Mouse (Mus musculus) retina, postnatal 1 day (tissue): ENCODE measurements around the gene Tent5c.

Experiments
- DNase-seq: peaks from one replicate; pipeline ENCODE4 v3.0.0-alpha.2; 2012

Tent5c gene

DNA sequence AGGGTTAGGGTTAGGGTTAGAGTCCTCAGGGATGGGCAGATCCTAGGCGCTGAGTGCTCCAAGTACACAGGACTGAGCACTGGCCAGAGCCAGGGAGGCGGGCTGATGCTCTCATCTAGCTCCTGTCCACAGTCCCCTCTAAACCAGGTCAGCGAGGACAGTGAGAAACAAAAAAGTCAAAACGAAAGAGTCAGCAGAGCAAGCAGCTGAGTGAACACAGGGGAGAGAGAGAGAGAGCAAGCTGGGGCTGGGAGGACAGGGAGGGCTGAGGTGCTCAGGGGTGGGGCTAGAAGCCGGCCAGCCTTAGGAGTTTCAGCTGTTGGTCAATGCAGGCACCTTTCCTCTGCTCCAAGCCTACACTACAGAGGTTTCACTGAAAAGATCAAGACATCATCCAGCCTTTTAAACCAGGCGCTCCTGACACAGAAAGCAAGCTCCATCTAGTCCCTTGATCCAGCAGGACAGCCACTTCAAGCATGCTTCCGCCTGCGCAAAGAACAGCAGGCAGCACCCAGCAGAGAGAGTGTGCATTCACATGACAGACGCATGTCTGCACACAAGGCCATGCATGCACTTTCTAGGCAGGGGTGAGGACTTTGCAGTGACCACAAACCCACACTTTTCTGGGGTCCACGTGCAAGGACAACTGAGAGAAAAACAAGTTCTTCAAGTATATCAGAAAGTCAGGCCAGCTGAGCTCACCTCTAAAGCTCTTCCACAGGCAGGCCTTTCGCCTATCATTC, 3.6 kb downstream of the Tent5c start:
- peak; percentile 24 for DNase-seq

DNA sequence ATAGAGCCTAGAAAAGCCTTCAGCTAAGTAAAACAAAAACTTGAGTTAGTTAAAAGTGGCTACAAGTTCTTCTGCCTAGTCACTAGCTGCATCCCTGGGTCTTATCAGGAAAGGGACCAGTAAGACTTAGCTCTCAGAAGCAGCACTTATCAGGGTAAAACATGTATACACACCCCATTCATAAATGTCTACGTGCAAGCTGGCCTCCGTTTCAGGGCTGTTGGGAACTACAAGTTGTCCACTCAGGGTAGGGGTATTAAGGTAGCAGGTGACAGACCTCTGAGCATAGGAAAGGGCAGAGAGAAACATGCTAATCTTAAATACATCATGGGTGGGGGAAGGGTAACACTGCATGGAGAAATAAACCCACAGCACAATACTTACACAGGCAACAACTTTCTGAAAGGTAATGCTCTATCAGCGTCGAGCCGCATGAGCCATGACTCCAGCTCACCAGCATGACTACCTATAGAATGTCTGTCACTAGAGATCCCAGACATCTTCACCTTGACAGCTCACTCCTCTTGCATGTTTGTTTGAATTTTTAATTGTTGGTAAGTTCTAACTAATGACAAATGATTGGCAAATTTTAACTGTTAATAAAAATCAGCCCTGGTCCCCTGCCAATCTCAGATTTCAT, 6.0 kb downstream of the Tent5c start:
- DNase-seq = no peak

DNA sequence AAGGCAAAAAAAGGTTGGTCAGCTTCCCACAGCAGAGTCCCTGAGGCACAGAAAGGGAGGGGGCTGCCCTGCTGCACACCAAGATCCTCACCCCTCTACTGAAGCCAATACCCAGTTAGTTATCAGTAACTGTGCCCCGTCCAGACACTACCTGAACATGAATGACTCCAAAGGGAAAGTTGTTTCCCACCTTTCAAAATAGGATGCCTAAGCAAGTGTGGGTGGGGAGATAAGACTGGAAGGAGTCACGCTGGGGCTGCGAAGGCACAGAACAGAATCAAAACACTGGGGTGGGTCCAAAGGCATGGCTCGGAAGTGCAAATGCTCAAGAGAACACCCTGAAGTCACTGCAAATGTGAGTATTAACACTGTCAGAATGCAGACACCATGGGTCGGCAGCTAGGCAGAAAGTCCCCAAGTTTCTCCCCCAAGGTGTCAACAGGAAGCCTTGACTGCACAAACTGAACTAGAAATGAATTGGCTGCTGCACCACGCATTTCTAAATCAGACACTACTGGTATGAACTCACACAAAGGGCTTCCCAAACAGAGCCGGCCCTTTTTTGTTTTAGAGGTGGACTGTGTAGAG, 6.7 kb downstream of the Tent5c start:
- DNase-seq = no peak

DNA sequence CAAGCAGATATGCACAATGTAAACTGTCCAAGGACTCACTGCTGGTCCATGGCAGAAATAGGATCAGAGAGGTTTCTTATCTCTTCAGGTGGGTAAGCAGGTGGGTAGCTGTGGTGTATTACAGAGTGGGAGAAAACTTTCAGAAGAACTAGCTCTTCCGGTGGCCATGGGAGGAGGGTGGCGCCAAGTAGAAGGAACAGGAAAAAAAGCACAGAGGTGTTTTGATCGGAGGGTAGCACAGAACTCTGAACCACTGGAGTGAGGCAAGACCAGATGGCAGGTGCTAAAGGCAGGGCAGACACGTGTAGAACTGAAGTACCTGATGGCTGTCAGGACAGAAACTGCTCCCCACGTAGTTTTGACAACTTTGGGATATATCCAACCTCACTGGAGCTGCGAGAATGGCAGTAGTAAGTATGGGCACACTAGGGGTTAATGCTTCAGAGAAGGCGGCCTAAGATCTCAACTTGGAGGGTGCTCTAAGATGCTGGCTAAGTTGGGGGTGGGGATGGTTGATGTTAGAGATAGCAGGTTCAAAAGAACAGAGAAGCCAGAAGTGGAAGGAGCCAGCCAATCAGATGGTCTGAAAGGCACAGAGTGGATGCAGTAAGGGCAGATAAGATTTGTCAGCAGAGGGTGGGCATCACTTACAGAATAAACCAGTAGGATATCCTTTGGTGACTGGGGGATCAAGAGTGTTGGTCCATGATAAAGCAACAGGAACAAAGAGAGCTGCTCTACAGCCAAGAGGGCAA, 8.7 kb downstream of the Tent5c start:
- DNase-seq = no peak

DNA sequence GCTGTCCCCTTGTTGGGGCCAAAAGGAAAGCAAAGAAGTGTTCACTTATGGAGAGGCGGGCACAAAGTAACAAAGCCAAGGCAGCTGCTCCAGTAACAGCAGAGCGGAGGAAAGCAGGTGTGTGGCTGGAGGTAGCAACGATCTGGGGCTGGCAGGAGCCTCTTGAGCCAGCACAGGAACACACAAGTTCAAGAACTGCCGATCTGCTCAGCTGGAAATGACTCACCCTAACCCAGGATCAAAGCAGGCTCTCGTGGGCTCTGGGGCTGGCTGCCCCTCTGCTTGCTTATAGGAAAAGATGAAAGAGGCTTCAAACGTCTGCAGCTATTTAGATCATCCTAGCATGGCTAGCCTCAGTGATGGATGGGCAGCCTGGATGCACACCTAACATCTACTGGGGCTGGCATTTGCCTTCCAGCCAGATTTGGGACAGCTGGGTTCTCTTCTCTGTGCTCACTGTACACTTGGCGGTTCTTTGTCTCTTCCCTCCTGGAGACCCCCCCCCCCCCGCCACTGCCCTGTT, 14.1 kb downstream of the Tent5c start:
- DNase-seq = peak; percentile 67

DNA sequence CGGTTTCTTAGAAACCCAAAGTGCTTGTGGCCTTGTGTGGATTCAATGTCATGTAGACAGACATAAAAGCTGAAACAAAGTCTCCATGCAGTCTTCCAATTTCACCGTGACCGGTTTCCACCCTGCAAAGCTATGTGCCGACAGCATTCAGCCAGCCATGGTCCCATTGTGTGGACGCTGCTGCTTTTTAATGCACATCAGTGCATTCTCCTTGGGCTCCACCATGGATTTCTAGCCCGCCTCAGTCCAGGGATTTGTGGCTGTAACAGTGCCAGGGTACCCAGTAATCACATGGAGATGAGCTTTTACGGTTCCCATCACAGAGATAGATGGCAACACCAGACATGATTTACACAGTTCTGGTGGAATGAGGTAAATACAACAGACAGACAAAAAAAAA, 14.6 kb downstream of the Tent5c start:
- no peak for DNase-seq

DNA sequence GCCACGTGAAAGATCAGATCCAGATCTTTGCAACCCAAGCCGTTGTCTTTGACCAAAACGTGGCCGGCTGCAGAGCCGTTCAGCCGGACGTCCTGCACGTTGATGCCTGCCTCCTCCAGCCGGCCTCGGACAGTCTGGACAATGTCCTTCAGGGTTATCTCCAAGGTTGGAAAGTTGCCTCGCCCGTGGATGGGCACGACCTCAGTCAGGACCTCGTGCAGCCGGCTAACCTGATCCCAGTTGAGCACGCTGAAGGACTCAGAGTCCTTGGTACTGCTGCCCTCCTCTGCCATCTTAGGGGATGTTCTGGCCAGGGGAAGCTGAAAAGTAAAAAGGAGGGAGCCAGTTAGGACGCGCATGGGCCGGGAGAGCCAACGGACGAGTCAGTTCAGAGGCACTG, 16.0 kb downstream of the Tent5c start:
- no peak for DNase-seq

DNA sequence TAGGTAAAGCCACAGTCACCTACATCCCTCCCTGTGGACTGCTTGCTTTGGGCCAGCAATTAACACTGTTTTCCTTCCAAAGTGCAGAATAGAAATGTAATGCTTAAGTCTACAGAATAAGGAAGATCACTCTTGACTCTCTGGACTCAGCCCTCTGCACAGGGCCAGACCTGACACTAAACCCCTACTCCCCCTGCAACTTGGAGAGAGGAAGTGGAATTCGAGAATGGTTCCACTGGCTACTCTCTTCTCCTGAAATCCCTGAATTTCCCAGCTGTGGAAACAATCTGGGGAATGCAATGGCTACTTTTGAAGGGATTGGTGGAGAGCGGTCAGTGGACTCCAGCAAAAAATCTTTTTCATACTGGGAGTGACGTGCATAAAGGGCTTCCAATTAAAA, 18.2 kb downstream of the Tent5c start:
- DNase-seq = no peak

DNA sequence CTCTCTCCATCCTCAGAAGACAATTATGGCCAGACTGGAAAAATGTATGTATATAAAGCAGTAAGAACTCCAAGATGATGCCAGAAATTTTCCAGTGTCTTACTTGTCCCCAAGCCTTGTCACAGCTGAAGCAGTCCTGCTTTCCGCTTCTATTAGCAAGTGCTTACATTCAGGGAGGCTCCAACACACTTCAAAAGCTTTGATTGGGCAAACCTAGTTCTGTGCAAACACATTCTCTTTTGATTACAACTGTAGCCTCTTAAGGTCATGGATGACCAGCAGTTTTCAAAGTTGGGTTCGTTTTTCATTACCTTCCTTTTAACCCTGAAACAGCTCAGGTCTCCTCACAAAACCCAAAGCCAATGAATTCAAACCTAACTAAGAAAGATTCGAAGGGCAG, 19.0 kb downstream of the Tent5c start:
- DNase-seq = no peak

DNA sequence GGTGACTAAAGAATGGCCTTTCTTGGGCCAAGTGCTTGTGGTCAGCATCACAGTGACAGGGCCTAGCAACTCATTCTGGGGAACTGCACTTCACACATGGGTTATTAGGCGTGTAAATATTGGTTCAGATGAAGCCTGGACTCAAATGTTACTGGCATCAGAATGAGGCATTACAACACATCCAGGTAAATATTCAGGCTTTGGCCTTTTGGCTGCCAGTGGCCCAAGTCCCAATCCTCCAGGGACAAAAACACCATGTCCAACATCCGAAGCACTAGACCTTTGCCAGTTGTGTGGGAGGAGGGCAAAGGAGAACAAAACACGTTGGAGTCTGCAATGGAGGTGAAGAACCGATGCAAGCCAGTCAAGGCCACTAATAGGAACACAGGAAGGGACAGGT, 22.6 kb downstream of the Tent5c start:
- no peak for DNase-seq

DNA sequence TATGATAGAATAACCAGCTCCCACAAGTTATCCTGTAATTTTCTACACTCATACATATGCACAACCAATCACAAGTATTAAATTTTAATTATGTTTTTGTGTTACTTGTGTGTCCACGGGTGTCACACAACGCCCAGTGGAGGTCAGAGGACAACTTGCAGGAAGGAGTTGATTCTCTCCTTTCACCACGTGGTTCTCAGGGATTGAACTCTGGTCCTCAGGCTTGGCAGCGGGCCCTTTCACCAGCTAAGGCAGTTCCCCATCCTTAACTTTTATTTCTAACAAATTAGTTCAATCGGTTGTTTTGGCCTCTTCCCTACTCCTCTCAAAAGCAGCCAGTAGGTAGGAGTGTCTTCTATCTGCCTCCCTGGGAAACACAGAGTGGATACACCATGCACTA, 24.5 kb downstream of the Tent5c start:
- no peak for DNase-seq

DNA sequence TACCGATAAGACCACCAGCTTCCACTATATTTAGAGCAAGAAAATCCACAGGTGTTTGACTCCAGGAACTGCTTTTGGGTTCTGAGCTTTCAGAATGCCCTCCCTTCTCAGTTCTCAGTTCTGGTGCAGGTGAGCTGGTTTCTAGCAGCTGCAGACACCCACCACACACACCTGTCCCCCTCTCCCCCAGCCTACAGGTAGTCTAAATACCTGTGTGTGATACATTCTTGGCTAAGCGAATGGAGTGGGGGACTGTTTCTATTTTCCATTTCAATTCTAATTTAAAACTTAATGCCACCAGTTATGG, 25.2 kb downstream of the Tent5c start:
- no peak for DNase-seq

DNA sequence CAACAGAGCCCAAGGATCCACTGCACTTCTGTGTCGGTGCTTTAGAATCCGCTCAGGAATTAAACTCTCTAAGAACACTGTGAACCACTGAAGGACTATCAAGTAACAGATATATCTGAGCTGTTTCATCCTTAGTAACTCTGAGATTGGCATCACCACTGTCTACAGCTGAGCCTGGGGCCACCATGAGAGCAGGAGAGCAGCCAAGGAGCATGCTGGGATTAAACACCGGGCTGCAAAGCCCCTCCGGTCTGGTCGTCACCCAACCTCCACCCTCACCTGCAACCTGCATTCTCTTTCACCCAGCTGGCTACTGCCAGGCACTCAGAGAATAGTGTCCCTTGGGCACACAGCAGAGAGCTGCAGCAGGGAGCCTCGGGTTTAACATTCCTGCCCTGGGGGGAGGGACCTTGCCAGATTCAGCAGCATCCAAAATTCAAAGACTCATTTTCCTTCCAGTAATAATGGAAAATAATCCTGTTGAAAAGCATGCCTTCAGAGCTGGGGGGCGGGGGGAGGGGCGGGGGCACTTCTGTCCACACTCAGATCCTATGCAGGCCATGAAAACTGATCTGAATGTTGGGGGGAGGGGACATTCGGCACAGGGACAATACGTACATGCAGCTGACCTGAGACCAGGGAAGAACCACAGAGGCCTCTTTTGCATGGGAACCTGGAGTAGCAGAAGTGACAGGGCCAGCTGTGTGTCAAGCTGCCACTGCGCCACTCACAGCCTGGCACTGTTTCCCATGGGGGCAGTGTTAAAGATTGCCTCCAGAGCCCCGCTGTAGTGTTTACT, 25.8 kb downstream of the Tent5c start:
- DNase-seq = peak; percentile 54

DNA sequence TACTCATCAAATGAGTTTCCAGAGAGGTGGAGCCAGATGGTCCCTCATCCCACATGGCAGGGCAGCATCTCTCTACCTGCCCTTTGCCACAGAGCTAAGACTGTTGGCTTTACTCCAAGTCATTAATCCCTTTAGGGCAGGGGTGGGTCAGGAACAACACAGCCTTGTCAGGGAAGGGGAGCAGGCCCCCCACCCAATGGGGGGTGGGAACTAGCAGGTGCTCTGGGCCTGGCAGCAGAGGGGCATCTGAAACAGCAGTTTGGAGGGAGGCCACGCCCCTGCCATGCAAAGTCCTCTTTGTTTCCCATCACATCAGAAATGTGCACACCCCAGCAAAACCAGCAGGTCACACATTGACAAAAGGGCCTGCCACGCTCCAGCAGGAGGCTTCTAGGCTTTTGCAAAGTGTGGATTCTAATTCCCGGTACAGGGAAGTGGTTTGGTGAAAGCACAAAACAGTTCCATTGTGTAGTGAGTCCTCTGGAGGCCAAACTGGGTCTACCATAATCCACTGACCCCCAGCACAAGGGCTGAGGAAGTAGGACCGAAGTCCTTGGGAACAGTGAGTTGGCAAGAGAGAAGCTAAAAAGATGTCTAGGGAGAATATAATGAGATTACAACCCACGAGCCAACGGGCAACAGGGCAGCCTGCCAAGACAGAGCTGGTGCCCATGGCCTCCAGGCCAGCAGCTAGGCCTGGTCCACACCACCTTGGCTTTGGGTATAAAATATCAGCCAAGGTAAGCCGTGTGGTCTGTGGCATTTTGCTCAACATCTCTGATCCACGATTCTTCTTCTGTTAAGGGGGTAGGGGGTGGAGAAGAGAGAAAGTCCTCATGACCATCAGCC, 26.7 kb downstream of the Tent5c start:
- peak; percentile 82 for DNase-seq

DNA sequence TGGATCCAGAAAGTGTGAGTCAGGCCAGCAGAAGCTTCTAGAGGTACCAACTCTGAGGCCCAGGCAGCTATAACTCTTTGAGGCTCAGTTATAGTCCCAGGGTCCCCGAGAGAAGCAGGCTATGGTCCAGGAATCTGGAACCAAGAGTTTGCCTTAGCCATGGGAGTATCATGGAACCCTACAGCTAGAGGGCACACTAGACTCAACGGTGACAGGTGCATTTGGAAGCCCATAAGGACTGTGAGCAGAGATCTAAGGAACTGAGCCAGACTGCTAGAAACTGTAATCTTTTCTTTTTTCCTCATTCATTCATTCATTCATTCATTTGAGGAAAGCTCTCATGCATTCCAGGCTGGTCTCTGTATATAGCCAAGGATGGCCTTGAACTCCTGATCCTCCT, 28.6 kb downstream of the Tent5c start:
- DNase-seq = no peak

DNA sequence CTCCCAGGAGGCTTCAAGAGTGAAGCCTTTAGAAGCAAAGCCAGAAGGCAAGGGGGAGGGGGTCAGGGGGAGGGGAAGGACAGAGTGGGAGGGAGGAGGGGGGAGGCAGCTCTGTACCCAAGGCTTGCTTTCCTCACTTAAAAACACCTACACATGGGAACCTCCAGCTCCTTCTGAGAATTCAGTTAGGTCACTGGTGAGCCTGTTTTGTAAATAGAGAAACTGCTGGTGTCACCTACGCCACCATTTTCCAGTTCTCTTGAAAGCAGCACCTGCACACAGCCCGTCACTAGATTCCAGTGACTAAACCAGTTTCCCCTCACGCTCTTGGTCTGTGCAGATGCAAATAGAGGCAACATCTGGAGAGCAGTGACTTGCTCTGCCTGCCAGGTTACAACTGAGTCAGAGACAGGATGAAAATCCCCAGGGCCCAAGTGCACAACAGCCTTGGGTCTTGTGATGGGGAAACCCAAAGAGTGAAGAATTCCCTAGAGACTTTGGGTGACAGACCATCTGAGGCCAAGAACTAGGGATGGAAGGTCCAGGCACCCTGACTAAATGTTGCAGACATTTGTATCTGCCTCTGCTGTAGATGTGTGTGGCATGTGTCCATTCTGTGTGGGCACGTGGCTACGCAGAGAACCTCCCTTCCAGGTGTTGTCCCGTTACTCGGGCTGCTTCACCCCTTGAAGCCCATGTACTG, 45.2 kb downstream of the Tent5c start:
- DNase-seq = no peak

DNA sequence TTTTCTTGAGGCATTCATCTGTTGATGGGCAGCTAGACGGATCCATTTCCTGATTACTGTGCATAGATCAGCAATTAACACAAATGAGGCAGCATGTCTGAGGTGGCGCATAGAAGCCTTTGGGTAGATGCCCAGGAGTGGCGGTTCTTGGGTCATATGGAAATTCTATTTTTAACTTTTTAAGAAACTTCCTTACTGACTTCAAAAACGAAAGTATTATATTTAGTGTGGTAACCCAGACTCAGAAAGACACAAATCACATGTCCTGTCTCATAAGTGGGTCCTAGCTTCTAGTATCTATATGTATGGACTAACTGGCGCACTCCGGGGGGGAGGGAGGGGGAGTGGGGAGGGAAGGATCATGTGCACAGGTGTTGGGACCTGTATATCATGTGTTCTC, 46.6 kb downstream of the Tent5c start:
- DNase-seq = no peak

DNA sequence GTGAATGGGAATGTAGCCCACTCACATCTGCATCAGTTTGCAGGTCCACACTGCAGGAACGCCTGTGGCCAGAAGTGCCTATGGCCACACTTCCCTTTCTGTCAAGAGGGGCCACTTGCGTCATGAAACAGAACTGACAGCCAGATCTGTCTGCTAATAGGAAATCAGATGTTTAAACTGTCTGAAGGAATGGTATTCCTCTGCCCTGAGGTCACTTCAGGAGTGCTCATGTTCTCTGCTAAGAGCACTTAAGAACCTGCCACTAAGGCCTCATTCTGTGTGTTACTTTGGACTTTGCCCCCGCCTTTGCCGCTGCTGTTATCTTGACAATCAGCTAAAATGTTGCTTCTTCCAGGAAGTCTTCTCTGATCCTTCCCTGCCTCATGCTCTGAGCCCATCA, 48.4 kb downstream of the Tent5c start:
- DNase-seq = no peak

DNA sequence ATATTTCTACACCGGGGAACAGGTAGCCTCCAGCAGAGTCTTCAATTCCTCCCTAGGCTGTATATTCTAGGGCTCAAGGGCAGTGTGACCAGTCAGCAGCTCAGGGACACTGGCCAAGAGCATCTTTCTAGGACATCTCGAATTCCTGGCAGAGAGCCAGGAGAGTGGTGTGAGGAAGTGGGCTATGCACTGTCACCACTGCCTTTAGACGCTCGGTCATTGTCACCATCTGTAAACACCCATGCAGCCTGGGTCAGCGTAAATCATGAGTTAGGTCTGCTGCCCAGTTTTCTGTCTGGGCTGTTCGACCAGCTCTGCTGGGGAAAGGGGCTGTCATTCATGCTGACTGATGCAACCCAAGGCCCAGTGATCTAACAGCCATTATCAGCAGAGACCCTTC, 49.1 kb downstream of the Tent5c start:
- peak; percentile 84 for DNase-seq

DNA sequence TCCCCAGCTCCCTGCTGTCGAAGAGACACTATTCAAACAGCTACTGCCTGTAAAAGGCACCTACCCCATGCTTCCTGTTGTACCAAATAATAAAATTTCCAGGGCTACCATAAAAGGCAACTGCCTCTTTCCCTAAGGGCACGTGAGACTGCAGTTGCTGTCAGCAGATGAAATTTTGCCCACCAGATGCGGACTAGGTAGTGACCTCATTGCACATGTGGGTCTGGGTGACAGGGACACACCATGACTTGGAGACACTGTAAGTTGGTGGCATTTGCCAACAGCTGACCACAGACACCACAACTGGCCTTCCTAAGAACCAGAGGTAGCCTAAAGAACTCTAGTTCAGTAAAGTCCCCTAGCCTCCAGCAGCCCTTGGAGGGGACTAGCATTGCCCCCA, 50.0 kb downstream of the Tent5c start:
- DNase-seq = no peak

DNA sequence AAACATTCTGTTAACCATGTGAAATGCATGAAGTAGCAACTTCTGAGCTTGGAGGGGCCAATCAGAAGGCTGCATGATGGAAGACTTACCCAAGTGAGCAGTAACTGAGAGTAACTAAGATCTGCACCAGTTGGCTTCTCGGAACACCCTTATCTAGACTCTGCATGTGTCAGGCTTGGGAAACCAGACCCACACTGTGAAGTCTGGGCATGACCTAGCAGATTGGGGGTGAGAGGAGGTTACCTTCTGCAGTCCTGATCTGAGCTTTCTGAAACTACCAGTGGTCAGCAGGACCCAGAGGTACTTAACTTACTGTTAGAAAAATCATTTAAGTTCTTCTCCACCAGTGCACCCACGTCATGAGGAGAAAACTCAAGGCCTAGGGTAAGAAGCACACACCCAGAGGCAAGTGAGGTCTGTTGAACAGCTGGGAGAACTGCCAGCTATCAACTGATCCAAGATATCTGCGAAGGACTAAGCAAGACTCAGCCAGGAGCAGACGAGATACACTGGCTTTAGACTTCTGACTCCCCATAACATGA, 50.6 kb downstream of the Tent5c start:
- DNase-seq = no peak
